Mouse (Mus musculus) retina, embryonic 14.5 days (tissue): ENCODE data around the gene Bcl9l.
A peak's percentile ranks its signal among the peaks of the same experiment; 100 is the strongest.

Source experiments
- DNase-seq: peaks from one replicate; pipeline ENCODE4 v3.0.0-alpha.2; 2015; ENCODE audit warnings: low spot score

Gene Bcl9l

DNA sequence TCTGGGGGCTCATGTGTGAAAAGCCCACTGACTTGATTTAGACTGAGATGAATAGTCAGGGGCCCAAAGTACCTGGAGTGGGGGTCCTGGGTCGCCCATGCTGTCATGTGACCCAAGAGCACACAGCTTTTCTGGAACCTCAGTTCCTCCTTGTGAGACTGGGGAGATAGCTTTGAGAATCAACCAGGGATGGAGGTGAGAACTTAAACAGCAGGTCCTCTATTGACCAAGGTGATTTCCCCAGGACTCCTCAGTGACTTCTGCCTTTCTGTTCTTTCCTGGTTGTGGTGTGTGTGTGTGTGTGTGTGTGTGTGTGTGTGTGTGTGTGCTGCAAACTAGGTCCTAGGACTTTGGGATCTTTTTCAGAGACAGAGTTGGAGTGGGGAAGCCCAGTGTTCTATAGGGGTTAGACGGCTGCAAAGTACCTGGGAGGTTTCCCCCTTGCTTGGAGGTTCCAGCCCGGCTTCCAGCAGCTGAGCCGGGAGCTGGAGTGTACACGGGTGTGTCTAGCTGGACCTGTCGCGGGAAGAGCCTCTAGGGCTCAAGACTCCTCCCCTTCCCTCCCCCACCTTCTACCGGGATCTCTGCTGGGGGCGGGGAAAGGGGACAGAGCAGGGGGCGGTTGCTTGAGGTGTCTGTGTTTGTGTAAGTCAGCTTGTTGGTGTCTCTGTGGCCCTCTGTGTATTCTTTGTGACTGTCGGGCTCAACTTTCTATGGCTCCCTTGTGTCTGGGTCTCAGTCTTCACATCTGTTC is 15.2 kb downstream of the Bcl9l start:
- no peak for DNase-seq

DNA sequence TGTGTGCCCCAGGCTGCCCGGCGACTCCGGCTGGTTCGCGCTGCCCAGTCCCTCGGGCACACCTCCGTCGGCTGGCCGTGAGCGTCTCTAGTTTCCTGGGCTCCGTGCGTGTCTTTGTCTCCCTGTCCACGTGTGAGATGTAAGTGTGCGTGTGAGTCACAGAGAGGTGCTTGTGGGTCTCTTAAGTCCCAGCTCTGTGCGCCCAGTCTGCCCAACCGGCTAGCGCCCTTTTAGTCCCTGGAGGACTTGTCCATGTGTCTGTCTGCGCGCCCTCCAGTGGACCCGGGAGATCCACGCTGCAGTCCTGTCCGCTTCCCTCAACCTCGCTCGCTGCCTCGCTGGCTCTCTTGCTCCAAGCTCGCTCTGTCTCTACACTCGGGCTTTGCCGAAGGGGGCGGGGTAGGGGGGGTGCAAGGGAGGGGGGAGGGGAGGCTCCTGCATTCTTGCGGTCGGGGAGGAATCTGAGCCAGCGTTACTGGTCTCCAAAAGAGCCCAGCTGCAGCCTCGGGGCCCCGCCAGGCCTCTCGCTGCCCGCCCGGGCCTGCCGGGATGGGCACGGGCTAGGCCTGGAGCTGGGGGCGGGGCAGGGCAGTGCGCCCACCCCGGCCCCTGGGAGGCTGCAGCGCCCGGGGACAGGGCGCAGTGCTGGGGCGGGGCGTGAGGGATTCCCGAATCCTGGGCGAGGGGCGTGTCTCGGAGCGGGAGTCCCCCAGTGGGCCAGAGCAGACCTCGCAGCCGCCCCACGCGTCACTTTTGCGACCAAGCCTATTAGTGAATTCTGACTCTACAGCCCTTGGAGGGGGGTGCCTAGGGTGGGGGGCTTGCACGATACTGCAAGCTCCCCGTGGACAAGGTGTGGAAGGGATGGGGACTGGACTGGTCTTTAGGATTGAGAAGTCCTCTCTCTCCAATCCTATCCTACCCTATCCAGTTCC is 16.1 kb downstream of the Bcl9l start:
- peak; percentile 80 for DNase-seq

DNA sequence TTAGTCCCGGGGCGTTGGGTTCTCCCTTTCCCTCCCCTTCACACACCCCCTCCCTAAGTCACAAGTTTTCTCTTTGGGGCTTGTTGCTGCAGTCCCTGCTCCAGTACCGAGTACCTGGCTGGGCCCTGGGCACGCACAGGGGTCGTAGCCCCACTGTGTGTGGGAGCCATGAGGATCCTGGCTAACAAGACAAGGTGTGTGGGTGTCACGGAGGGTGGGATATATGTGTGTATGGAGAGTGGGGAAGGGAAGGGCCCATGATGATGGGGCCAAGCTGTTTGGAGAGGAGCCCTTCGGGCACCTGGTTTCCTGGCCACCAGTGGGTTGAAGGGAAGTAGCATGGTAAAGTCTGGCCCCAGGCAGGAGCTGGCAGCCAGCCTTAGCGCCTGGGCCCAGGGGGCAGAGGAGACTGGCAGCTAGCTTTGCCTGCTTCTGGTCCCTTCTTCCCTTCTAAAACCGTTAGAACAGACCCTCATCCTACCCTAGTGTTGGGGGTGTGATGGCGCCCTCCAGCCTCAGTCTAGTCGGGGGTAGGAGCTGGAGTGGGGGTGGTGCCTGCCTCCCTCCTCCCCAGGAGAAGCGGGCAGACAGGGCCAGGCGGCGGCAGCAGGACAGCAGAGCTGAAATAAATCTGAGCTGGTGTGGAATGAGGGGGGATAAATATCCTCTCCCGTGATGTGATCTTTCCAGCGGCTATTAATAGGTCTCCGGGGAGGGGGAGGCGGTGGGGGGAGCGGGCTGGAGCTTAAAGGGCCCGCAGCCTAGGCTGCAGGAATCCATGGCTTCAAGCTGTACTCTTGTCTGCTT is 16.9 kb downstream of the Bcl9l start:
- DNase-seq, result peak; percentile 76

DNA sequence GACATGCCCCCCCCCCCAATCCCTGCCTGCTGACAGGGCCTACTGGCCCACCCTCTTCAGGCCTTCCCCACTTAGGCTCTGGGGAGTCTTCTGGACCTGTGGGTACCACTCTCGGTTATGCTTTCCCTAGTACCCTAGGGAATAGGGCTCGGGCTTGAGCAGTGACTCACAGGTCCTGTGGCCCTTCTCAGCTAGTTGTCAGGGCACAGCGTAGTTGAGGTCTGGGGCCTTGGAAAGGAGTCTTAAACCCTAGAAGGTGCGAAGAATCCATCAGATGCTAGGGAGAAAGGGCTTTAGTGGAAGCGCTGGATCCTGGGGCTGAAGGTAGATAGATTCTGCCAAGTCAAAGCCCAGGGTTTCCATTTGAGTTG is 17.5 kb downstream of the Bcl9l start:
- DNase-seq, result no peak

DNA sequence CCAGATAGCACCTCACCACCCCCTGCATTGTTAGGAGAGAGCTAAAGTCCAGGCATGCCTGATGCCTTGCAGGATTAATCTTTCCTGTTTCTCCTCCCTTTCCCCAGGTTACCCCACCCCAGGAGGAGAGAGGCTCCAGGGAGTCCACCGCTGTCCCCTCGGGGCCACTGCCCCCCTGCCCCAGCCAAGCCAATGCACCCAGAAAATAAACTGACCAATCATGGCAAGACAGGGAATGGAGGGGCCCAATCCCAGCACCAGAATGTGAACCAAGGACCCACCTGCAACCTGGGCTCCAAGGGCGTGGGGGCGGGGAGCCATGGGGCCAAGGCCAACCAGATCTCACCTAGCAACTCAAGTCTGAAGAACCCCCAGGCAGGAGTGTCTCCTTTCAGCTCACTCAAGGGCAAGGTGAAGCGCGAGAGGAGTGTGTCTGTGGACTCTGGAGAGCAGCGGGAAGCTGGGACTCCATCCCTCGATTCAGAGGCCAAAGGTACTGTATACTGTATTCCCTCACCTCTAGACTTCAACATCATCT is 18.1 kb downstream of the Bcl9l start:
- DNase-seq, result no peak

DNA sequence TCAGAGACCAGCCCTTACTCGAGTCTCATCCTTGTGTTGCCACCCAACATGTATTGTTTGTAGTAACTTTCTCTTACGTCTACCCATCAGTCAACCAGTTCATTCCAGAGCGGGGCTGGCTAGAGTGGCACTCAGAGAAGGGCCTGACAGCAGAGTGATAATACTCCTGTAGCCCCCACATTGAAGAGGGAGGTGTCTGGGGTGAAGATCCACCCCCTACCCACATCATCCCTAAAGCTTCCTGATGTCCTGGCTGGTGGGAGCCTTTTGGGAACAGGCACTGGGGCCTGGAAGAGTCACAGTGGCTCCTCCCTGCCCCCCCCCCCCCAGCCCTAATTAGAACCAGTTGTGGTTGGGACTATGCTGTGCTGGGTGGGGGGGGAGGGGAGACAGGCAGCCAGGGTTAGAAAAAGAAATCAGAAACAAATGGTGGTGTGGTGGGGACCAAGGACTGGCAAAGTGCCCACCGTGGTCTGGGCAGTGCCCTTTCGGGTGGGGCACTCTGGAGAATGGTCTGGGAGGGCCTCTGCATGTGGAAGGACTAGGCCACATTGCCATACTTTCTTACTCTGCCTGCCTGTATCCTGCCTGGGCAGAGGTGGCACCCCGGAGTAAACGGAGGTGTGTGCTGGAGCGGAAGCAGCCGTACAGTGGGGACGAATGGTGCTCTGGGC is 18.7 kb downstream of the Bcl9l start:
- DNase-seq, result no peak

DNA sequence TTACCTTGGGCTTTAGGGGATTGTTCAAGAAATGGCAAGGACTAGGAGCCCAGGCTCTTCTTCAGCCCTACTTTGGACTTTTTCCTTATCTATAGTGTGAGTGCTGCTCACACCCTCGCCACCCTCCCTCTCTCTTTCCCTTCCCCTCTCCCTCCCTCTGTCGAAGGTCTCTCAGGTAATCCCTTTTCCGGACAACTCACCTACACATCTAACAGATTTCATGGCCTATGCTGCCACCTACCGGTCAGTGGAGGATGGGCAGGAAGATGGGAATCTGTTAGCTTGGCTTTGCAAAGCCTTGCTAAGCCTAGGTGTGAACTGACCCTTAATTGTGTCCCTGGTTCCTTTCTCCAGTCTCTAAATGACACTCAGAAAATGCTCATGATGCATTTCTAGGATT is 19.4 kb downstream of the Bcl9l start:
- peak; percentile 92 for DNase-seq

DNA sequence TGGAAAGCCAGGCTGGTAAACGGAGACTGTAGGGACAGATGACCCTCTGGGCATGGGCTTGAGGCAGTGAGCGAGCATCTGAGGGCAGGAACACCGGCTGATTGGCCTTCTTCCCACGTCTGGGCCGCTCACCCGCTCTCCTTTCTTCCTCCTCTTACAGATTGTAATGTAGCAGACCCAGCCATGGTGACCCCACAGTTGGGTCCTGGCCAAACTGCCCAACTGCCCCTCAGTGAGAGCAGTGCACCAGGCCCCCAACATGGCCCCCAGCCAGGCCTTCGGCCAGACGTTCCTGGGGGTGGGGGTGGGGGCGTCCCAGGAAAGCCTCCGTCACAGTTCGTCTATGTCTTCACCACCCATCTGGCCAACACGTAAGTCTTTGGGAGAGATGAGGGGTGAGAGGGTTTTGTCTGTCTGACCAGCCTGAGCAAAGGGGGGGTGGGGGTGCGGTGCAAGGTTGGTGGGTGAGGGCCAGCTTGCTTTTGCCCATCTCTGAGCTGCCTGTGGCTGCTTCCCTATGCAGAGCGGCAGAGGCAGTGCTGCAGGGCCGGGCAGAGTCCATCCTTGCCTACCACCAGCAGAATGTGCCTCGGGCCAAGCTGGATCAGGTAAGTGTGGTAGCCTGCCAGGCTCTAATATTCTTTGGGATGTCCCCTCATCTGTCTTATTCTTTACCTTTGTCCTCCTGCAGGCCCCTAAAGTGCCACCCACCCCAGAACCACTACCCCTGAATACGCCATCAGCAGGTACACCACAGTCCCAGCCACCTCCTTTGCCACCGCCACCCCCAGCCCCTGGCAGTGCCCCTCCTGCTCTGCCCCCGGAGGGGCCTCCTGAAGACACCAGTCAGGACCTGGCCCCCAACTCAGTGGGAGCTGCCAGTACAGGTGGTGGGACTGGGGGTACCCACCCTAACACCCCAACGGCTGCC is 22.5 kb downstream of the Bcl9l start:
- no peak for DNase-seq

DNA sequence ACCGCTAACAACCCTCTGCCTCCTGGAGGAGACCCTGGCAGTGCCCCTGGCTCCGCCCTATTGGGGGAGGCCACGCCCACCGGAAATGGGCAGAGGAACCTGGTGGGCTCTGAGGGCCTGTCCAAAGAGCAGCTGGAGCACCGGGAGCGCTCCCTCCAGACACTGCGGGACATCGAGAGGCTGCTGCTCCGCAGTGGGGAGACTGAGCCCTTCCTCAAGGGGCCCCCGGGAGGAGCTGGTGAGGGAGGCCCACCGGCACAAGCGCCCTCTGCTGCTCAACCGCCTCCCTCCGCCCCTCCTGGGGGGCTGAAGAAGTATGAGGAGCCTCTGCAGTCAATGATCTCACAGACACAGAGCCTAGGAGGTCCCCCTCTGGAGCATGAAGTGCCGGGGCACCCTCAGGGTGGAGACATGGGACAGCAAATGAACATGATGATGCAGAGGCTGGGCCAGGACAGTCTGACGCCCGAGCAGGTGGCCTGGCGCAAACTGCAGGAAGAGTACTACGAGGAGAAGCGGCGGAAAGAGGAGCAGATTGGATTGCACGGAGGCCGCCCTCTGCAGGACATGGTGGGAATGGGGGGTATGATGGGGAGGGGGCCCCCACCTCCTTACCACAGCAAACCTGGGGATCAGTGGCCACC is 23.3 kb downstream of the Bcl9l start:
- DNase-seq, result no peak

DNA sequence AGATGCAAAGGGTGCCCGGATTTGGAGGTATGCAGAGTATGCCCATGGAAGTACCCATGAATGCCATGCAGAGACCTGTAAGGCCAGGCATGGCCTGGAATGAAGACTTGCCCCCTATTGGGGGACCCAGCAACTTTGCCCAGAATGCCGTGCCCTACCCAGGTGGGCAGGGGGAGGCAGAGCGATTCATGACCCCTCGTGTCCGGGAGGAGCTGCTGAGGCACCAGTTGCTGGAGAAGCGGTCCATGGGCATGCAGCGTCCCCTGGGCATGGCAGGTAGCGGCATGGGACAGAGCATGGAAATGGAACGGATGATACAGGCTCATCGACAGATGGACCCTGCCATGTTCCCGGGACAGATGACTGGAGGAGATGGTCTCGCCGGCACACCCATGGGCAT is 23.9 kb downstream of the Bcl9l start:
- DNase-seq, result no peak

DNA sequence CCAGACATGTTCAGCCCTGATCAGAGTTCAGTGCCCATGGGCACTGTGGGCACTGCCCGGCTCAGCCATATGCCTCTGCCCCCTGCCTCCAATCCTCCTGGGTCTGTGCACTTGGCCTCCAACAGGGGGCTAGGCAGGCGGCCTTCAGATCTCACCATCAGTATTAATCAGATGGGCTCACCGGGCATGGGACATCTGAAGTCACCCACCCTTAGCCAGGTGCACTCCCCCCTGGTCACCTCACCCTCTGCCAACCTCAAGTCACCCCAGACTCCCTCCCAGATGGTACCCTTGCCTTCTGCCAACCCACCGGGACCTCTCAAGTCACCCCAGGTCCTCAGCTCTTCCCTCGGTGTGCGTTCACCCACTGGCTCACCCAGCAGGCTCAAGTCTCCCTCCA is 24.7 kb downstream of the Bcl9l start:
- DNase-seq, result no peak

DNA sequence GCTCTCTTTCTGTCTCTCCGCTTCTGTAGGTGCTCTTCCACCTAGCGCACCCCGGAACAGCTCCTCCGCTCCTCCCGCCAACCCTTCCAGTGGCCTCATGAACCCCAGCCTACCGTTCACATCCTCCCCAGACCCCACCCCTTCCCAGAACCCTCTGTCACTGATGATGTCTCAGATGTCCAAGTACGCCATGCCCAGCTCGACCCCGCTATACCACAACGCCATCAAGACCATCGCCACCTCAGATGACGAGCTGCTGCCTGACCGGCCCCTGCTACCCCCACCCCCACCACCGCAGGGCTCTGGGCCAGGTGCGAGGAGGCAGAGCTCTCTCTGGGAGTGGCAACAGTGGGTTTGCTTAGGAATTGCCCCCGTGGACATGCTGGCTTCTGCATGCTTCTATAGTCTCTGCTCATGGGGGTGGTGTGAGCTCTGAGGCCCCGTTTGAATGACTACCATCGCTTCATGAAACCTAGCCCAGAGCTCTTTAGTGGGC is 25.5 kb downstream of the Bcl9l start:
- DNase-seq, result no peak

DNA sequence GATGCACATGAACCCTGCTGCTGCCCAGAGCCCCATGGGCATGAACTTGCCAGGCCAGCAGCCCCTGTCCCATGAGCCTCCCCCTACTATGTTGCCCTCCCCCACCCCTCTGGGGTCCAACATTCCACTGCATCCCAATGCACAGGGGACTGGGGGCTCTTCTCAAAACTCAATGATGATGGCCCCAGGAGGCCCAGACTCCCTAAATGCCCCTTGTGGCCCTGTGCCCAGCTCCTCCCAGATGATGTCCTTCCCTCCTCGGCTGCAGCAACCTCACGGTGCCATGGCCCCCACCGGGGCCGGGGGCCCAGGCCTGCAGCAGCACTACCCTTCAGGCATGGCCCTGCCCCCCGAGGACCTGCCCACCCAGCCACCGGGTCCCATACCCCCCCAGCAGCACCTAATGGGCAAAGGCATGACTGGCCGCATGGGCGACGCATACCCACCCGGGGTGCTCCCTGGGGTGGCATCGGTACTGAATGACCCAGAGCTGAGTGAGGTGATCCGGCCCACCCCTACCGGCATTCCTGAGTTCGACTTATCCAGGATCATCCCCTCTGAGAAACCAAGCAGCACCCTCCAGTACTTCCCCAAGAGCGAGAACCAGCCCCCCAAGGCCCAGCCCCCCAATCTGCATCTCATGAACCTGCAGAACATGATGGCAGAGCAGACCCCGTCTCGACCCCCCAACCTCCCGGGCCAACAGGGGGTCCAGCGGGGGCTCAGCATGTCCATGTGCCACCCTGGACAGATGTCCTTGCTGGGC is 26.3 kb downstream of the Bcl9l start:
- no peak for DNase-seq

DNA sequence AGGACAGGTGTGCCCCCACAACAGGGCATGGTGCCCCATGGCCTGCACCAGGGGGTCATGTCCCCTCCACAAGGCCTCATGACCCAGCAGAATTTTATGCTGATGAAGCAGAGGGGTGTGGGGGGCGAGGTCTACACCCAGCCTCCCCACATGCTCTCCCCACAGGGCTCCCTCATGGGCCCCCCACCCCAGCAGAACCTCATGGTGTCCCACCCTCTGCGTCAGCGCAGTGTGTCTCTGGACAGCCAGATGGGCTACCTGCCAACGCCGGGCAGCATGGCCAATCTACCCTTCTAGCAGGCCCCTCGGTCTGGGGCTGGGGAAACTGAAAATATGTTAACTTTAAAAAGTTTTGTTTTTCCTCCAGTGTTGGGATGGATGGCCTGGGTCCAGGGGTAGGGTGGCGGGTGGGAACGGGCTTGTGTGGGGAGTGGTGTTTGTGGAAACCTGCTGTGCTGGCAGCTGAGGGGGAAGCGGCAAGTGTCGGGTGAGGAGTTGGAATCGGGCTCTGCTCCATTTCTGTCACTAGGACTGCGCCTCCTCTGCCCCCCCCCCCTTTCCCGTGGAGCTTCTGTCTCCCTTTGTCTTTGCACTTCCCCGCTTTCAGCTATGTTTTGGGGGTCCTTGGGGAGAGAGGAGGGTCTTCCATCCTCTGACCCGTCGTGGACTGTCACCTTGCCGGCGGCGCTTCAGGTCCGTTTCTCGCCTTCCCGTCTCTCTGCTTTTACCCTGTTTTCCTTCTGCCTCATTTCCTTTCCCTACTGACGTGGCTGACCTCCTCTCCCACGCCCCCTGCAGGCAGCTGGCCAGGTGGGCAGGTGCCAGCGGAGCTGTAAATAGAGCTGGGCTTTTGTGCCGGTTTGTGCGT is 27.1 kb downstream of the Bcl9l start:
- peak; percentile 81 for DNase-seq

DNA sequence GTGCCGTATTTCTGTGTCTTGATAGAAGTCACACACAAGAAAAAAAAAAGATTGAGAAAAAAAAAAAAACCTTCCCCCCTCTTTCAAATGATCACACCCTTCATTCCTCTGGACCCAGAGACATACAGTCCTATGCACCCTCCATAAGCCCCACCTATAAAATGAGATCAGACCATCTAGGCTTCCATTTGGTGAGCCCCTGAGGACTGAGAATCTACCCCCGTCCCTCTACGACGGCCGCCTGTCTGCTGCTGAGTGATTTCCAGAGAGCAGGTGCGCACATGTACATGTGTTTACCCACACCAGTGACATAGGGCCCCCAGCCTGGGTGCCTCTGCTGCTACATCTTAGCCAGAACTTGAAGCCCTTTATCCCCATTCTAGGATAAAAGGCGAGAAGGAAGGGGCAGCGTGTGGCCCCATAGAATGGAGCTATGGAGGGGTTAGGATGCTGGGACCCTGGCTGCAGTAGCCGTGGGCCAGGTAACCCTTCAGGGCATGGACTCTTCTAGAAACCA is 27.8 kb downstream of the Bcl9l start:
- no peak for DNase-seq

DNA sequence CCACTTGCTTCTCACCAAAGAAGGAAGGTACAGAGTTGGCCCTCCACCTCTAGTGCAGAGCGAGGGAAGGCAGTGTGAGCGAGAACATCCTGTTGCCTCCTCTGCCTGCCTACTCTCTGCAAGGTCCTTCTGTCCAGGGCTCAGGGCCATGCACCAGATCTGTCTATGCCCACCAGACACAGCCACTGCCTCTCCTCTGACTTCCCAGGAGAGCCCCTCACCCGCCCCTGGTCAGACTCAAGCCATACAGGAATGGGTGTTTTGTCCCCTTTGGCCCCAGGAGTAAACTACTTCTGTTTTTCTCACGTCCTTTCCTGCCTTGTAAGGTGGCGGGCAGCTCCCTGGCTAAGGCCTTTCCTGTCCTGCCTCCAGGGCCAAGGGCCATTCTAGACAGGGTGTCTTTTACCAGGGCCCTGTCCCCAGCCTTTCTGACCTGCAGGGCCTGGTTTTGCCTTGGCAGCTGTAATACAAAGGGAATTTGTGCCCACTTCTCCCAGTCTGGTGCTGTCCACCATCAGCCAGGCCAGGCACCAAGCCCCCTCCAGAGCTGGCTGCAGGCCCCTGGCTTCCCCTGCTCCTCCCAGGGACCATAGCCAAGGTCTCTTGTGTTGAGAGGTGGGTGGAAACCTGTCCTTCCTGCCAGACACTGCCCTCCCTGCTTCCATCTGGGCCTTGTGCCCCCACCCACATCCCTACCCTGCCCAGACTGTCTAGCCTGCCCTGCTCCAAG is 28.4 kb downstream of the Bcl9l start:
- no peak for DNase-seq
